Mouse (Mus musculus) small intestine, adult 2 months (tissue): Measurements from ENCODE around the gene Gpd1.

Experiments used
- CTCF ChIP-seq: fragments of 200-500 bp; IDR thresholded peaks from 2 replicates; pipeline ENCODE4 v1.5.1; 2012; ENCODE audit warnings: low read depth, mild to moderate bottlenecking, control low read depth, inconsistent platforms, low read length, moderate library complexity, mixed read lengths; ENCODE audit not compliant: insufficient replicate concordance, insufficient read length; ENCODE audit errors: extremely low read depth
- POLR2A ChIP-seq: fragments of 200-500 bp; IDR thresholded peaks from 2 replicates; pipeline ENCODE4 v1.6.1; 2012; ENCODE audit warnings: low read depth, mild to moderate bottlenecking, control low read depth, inconsistent platforms, low read length, moderate library complexity

- TF ChIP-seq POLR2A (no peak), CTCF (peak; percentile 90; the same call in 1 of the 2 replicates)
These were observed 28.6 kb upstream of the Gpd1 start for GRCm38 (mm10) chr15:99688712-99689111.
